Mouse (Mus musculus): ENCODE results near the gene Col11a2.

DNA sequence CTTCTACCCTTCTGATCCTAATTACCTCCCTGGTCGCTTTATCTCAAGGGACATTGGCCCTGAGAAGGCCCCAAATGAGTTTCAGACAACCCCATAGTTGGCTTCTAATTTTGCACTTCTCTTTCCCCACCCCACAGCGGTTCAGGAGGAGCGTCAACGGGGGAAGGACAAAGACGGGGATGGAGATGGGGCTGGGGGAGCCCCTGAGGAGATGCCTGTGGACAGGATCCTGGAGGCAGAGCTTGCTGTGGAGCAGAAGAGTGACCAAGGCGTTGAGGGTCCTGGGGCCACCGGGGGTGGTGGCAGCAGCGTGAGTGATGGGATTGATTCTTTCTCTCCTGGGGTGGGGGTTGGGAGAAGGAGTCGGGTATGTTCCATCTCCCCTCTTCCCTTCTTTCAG is 3.7 kb upstream of the Col11a2 start:
- TF ChIP-seq CTCF (conservative IDR thresholded peaks at IDR 0.05; ENCODE audit: insufficient read depth, insufficient read length, low read depth, low read length) (no peak), POLR2A (IDR thresholded peaks at IDR 0.05; ENCODE audit: low read depth, low read length) (no peak)
